Mouse (Mus musculus) layer of hippocampus, postnatal 36 days (tissue): Measurements from ENCODE around the gene Castor1. TPM values are rescaled to one million over a fixed set of nuclear protein-coding genes. Genes with fewer than 3 reads are reported as not detected.
"Not testable (repeated sequence)": the region's sequence is repeated elsewhere in the genome, so short reads cannot be mapped to it uniquely, and the experiment has no call there.

ENCODE experiments used
- DNase-seq, 2 experiments: peaks; one replicate each; pipeline ENCODE4 v3.0.0; 2022
- total RNA-seq, 2 experiments: library from RNA; stranded (reverse); gene quantifications; 2 replicates each; pipeline ENCODE4 v1.2.3; 2021

The Castor1 gene
- total RNA-seq: 1 to 10 TPM; 2.9 to 4.8 TPM

GRCm38 (mm10) chr11:4217914-4218629 is at the start of gene Castor1:
Castor1 (plus strand) TSS chr11:4218225.
- DNase-seq: peak; percentile 51 to 58

GRCm38 (mm10) chr11:4174586-4174985 is 43.4 kb upstream of the Castor1 start:
- DNase-seq: peak; percentile 52 to 73

- no peak for DNase-seq
These were observed 40.3 kb upstream of the Castor1 start for GRCm38 (mm10) chr11:4177716-4178115.

GRCm38 (mm10) chr11:4182061-4182460 is 36.0 kb upstream of the Castor1 start:
- no peak for DNase-seq

- no peak for DNase-seq
These were observed 34.5 kb upstream of the Castor1 start for GRCm38 (mm10) chr11:4183511-4183910.

GRCm38 (mm10) chr11:4184251-4184952 is 33.6 kb upstream of the Castor1 start:
- DNase-seq: no peak

GRCm38 (mm10) chr11:4185480-4185879 is 32.5 kb upstream of the Castor1 start:
- not testable (repeated sequence) for DNase-seq

GRCm38 (mm10) chr11:4186486-4187317 is 31.3 kb upstream of the Castor1 start, which contains the start of gene Tbc1d10a:
Tbc1d10a (plus strand) TSS chr11:4186789.
- peak; percentile 97 to 98 for DNase-seq

GRCm38 (mm10) chr11:4187318-4187700 is 30.7 kb upstream of the Castor1 start:
- DNase-seq: no peak

GRCm38 (mm10) chr11:4189182-4189581 is 28.8 kb upstream of the Castor1 start:
- no peak for DNase-seq

GRCm38 (mm10) chr11:4190677-4191076 is 27.3 kb upstream of the Castor1 start:
- no peak for DNase-seq

- DNase-seq: no peak
These were observed 25.3 kb upstream of the Castor1 start for GRCm38 (mm10) chr11:4192757-4193156.

GRCm38 (mm10) chr11:4193420-4193819 is 24.6 kb upstream of the Castor1 start:
- DNase-seq: no peak

GRCm38 (mm10) chr11:4195597-4196031 is 22.4 kb upstream of the Castor1 start:
- no peak for DNase-seq

GRCm38 (mm10) chr11:4196636-4197035 is 21.4 kb upstream of the Castor1 start:
- no peak for DNase-seq

GRCm38 (mm10) chr11:4197691-4198090 is 20.3 kb upstream of the Castor1 start:
- no peak for DNase-seq

GRCm38 (mm10) chr11:4201981-4202700 is 15.9 kb upstream of the Castor1 start:
- no peak for DNase-seq

GRCm38 (mm10) chr11:4202995-4203704 is 14.9 kb upstream of the Castor1 start:
- no peak for DNase-seq

GRCm38 (mm10) chr11:4203705-4204074 is 14.3 kb upstream of the Castor1 start:
- no peak for DNase-seq

GRCm38 (mm10) chr11:4205097-4205655 is 12.8 kb upstream of the Castor1 start:
- no peak for DNase-seq

GRCm38 (mm10) chr11:4205951-4206350 is 12.1 kb upstream of the Castor1 start:
- DNase-seq: no peak
